Mouse (Mus musculus) Patski (cell line): ENCODE measurements at regions not wholly inside any gene's neighbourhood (a gene's known extent, or its start where the extent isn't known, plus 50 kb on each side); places are given as distances from the start of the nearest gene placed in this dataset.

ENCODE experiments used
- ATAC-seq: fragments of 100-300 bp; one replicate; pipeline ENCODE4 v1.8.0; 2021
- CTCF ChIA-PET: fragments of 350-600 bp; sonication (Branson Sonifier 250); formaldehyde crosslinking; loops from one replicate; lab custom pipeline; 2022; ENCODE audit warnings: inconsistent platforms; lab: Charles Lee
- POLR2A ChIA-PET: fragments of 350-600 bp; sonication (Branson Sonifier 250); formaldehyde crosslinking; loops from one replicate; lab custom pipeline; 2022; ENCODE audit warnings: antibody characterized with exemption, inconsistent platforms; lab: Charles Lee
- DNase-seq: peaks from one replicate; pipeline ENCODE4 v3.0.0-alpha.2; 2011; ENCODE audit warnings: low read depth, low spot score
- H3K27me3 ChIP-seq: fragments of 371-371 bp; one replicate; pipeline ENCODE4 v1.5.1; 2021
- CTCF ChIP-seq: fragments of 100-300 bp; IDR thresholded peaks from one replicate; pipeline ENCODE4 v1.5.1; 2021
- in situ Hi-C: fragments of 300-500 bp; cut with MboI; formaldehyde crosslinking; loops from 3 replicates; pipeline ENCODE4 v1.11.1; 2018; ENCODE audit warnings: low pct_unique_long_range_greater_than_20kb, mixed read lengths

DNA sequence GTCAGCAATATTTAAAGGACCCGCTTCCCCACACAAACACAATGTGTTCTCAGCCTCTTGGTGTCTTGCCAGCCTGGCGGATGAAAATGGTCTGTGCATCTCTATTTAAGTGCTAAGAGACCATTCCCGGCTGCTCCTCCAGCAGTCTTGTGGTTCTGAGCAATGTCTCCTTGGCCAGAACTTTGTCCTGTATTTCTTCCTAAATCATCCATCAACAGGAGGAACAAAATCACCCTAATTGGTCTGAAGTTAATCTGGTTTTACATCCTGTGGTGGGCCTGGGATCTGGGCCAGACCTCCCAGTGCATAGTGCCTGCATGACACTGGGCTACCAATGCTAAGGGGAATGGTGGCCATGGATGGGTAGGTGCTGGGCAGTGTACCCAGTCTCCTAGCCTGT, 123.6 kb downstream of the 9530068E07Rik start:
- ATAC-seq (no peak), DNase-seq (peak; percentile 17)
- no peak for TF ChIP-seq CTCF
- POLR2A ChIA-PET, result no interaction called here
- CTCF ChIA-PET, result no interaction called here
- in situ Hi-C loops, result loop anchor here (10.0 kb wide), 2 partner anchors 505 to 735 kb away; no protein-coding TSS in a partner anchor
- peaks cover 13% of the 10 kb centered on the region for H3K27me3 ChIP-seq

DNA sequence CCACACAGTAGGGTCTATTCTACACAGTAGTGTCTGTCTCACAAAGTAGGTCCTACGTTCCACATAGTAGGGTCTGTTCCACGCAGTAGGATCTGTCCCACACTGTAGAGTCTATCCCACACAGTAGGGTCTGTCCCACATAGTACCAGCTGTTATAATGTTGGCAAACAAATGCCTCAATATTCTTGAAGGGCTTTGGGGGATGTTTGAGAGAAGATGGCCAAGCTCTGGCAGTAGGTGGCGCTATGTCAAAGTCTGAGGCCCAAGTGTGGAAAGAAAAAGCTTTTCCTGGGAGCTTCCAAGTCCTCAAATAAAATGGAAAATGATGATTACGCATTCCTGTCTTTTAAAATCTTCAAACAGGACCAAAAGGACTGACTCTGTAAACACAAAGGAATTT, 125.7 kb downstream of the 9530068E07Rik start:
- ATAC-seq, result no peak

DNA sequence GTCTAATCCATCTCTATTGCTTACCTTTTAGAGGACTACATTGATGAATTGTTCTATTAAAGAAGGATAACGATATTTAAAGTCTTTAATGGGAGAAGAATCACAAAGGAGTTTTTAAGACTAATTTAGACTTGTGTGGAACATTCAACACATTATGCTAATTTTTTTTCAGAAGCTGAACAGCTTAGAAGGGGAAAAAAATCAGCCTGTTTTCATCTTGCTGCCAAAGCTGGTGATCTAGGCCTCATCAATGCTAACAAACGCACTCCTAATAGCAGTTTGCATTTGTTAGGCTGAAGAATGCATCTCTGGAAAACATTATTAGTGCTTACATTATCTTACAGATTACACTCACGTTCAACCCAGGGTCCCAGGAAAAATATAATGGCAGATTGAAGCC, 126.2 kb downstream of the 9530068E07Rik start:
- in situ Hi-C loops, result loop anchor here (10.0 kb wide), 1 partner anchor 502 kb away; no protein-coding TSS in a partner anchor
- TF ChIP-seq CTCF, result no peak
- POLR2A ChIA-PET, result no interaction called here
- ATAC-seq (no peak), DNase-seq (no peak)
- peaks cover 12% of the 10 kb centered on the region for H3K27me3 ChIP-seq
- CTCF ChIA-PET, result interaction anchor here (0.7 to 1.5 kb wide), 4 partner anchors 12 to 99 kb away, joined by 3 to 4 read pairs (median 3); no protein-coding TSS in a partner anchor

More for the DNA sequence above, 125.7 kb downstream of the 9530068E07Rik start:
- no peak for DNase-seq
- in situ Hi-C loops, result loop anchor here (10.0 kb wide), 1 partner anchor 503 kb away; no protein-coding TSS in a partner anchor
- ChIA-PET POLR2A (interaction anchor here (0.6 kb wide), 1 partner anchor 725 kb away, joined by 3 read pairs; no protein-coding TSS in a partner anchor), CTCF (interaction anchor here (0.7 to 1.5 kb wide), 4 partner anchors 11 to 98 kb away, joined by 3 to 4 read pairs (median 3); no protein-coding TSS in a partner anchor)
- TF ChIP-seq CTCF, result peak; percentile 80
- H3K27me3 ChIP-seq, result peaks cover 12% of the 10 kb centered on the region

DNA sequence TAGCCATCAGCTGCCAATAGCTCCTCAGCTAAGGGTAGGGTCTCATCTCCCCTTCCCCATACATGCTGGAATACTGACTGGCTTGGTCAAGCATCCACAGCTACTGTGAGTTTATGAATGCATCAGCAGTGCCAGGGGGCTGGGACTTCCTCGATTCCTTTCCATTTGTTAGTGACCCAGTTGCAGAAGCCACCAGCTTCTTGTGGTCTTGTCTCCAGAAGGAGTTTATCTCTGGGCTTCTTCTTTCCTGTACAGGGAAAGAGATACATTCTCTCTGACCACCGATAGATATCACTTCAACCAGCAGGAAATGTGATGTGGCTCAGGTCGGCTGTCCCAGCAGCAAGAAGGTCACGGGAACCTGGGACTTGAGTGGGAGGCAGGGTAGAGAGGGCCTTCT, 127.0 kb downstream of the 9530068E07Rik start:
- peaks cover 17% of the 10 kb centered on the region for H3K27me3 ChIP-seq
- in situ Hi-C loops, result loop anchor here (10.0 kb wide), 1 partner anchor 502 kb away; no protein-coding TSS in a partner anchor
- ChIA-PET CTCF (no interaction called here), POLR2A (no interaction called here)
- TF ChIP-seq CTCF, result no peak
- ATAC-seq (no peak), DNase-seq (no peak)

DNA sequence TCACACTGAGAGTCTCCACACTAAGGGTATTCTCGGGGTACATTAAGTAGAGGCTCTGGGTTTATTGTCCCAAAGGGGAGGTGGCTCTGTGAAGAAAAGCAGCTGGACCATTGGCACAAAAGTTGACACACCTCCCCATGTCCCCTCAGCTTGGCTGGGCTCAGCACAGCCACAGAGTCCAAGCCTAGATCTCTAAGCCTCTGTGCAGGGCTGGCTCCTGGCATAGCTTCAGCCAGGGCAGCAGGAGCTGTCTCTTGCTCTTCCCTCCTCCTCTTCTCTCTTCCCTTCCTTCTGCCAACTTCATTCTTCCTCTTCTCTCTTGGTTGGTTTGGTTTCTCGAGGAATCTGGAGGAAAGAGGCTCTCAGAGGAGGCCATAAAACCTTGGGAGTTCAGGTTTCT, 127.4 kb downstream of the 9530068E07Rik start:
- no peak for DNase-seq
- no peak for TF ChIP-seq CTCF
- in situ Hi-C loops, result loop anchor here (10.0 kb wide), 1 partner anchor 501 kb away; no protein-coding TSS in a partner anchor
- ATAC-seq, result no peak
- ChIA-PET POLR2A (no interaction called here), CTCF (no interaction called here)
- peaks cover 15% of the 10 kb centered on the region for H3K27me3 ChIP-seq

DNA sequence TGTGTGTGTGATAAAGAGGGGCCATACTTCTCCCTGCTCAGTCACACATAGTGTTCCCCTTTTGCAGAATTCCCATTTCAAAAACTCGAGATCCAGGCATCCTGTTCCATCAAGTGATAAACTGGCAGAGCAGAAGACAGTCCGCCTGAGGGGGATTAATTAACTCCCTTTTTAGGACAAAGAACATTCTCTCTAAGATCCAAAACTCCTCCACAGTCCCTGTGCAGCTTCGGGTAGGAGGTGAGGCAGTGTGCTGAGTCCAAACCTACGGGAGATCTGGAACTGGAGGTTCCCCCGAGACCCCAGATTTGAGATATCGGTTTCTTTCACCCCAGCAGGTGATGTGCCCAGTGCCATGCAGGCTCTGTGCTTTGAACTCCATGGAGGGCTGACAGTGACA, 129.2 kb downstream of the 9530068E07Rik start:
- no peak for ATAC-seq
- DNase-seq, result no peak
- H3K27me3 ChIP-seq, result peaks cover 15% of the 10 kb centered on the region
- TF ChIP-seq CTCF, result no peak
- in situ Hi-C loops, result loop anchor here (10.0 kb wide), 1 partner anchor 499 kb away; no protein-coding TSS in a partner anchor
- CTCF ChIA-PET, result interaction anchor here (0.6 kb wide), 1 partner anchor 148 kb away, joined by 3 read pairs; no protein-coding TSS in a partner anchor
- POLR2A ChIA-PET, result no interaction called here

DNA sequence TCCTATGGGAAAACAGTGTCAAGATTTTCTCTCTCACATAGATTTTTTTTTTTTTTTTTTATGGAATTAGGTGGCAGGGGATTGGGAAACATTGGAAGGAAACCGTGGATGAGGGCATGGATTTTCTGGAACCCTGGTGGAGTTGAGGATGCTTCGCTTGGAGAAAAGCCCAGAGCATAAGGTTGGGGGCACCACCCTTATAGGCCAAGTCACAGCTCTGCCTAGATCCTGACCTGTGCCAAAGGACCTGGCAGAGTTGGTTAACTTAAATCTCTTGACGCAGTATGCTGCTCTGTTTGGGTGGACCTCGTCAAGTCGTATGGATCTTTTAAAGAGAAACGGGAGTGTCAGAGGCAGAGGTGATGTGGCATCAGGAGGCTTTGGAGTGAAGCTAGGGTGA, 130.1 kb downstream of the 9530068E07Rik start:
- in situ Hi-C loops, result loop anchor here (10.0 kb wide), 1 partner anchor 498 kb away; no protein-coding TSS in a partner anchor
- no peak for DNase-seq
- ATAC-seq, result no peak
- TF ChIP-seq CTCF, result no peak
- ChIA-PET POLR2A (no interaction called here), CTCF (interaction anchor here (0.6 kb wide), 1 partner anchor 148 kb away, joined by 3 read pairs; no protein-coding TSS in a partner anchor)
- H3K27me3 ChIP-seq, result peaks cover 15% of the 10 kb centered on the region

DNA sequence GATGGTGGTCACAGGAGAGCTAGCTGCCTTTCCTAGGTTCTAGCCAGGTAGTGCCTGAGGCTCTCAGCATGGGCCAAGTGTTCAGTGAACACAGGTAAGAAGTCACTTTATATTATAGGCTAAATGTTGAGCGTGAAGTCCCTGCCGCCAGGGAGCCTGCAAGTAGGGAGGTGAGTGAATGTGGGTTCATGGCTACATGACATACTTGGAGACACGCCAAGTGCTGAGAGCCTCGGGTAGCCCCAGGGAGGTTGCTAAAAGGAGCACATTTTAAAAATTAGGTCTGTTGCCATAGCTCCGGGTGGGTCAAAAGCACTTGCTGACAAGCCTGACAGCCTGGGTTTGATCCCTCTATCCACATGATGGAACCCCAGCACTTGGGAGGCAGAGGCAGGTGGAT, 137.2 kb downstream of the 9530068E07Rik start:
- in situ Hi-C loops, result no loop called here
- no peak for TF ChIP-seq CTCF
- ChIA-PET POLR2A (no interaction called here), CTCF (no interaction called here)
- no peak for ATAC-seq
- peaks cover 8% of the 10 kb centered on the region for H3K27me3 ChIP-seq
- DNase-seq, result no peak

DNA sequence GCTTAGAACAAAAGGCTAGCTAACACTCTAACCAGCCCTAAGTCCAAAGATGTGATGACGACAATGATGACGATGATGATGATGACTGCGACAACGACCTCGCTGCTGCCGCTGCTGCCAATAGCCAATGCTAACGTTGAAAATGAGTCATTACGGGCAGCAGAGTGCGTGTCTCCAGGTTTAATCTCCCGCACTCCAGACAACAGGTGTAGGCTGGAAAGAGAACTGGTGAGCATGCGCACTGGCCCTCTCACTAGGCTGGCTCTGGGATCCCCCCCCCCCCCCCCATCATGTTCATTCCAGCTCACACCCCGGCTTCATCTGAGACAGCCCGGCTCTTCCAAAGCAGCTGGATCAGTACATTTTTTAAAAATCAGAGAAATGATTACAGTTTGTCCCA, 138.4 kb downstream of the 9530068E07Rik start:
- POLR2A ChIA-PET, result no interaction called here
- no peak for TF ChIP-seq CTCF
- ATAC-seq, result no peak
- no peak for DNase-seq
- in situ Hi-C loops, result no loop called here
- CTCF ChIA-PET, result interaction anchor here (1.0 kb wide), 1 partner anchor 12 kb away, joined by 3 read pairs; no protein-coding TSS in a partner anchor
- peaks cover 8% of the 10 kb centered on the region for H3K27me3 ChIP-seq

DNA sequence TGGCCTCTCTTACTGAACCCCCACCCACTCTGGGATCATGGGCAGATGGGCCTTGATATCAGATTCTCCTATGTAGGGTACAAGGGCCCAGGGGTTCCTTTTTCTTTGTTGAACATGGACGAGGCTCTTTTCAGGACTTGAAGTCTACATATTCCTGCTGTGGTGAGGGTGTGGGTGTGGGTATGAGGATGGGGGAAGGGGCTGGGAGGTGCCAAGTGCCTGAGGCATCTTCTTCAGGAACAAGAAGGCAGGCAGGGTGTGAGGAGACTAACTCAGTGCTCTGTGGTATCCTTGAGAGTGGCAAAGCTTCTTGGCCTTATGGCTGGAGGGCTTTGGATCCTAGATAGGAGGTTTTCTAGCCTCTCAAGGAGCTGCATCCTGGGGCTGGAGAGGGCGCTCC, 140.0 kb downstream of the 9530068E07Rik start:
- no peak for ATAC-seq
- ChIA-PET CTCF (interaction anchor here (1.4 kb wide), 1 partner anchor 14 kb away, joined by 4 read pairs; no protein-coding TSS in a partner anchor), POLR2A (no interaction called here)
- DNase-seq, result no peak
- H3K27me3 ChIP-seq, result peaks cover 3% of the 10 kb centered on the region
- in situ Hi-C loops, result no loop called here
- no peak for TF ChIP-seq CTCF

DNA sequence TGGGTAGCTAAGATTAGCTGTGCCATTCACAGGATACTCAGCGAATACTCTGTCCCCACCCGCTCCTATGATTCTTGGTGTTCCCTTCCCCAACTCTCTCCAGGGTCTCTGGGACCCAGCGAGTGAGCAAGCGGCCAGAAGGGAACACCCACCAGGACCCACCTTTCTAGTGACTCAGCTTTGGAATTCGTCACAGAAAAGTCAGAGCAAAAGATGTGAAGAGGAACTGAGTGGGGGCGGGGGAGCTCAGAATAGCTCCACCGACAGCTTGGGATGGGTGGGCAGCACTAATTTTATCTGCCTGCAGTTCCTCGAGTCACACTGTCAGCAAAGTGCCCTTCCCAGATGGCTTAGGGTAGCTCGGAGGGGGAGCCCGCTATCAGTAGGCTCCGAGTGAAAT, 140.6 kb downstream of the 9530068E07Rik start:
- ChIA-PET CTCF (interaction anchor here (1.4 kb wide), 1 partner anchor 15 kb away, joined by 4 read pairs; no protein-coding TSS in a partner anchor), POLR2A (no interaction called here)
- no peak for DNase-seq
- ATAC-seq, result no peak
- in situ Hi-C loops, result no loop called here
- no peak for TF ChIP-seq CTCF
- H3K27me3 ChIP-seq, result peaks cover 4% of the 10 kb centered on the region
